Mouse (Mus musculus): Measurements from ENCODE around the gene Hoxb7. TPM values are rescaled to one million over a fixed set of nuclear protein-coding genes. Genes with fewer than 3 reads are reported as not detected.
A peak's percentile ranks its signal among the peaks of the same experiment; 100 is the strongest.

The Hoxb7 gene
- total RNA-seq, 2 experiments from 2014 or later, result 0.47 to 0.56 TPM

- intact Hi-C loops (cut with DNase I), result no loop called here
- no peak overlapping the region for H3K4me3 ChIP-seq
- H3K27ac ChIP-seq, result no peak overlapping the region
- DNase-seq, result peak; percentile 65
- peak; percentile 73 for TF ChIP-seq CTCF (IDR thresholded peaks at IDR 0.05)
Measured at GRCm38 (mm10) chr11:96261323-96261890, 25.0 kb upstream of the Hoxb7 start.

GRCm38 (mm10) chr11:96262262-96262830 lies 24.1 kb upstream of the Hoxb7 start:
- intact Hi-C loops (cut with DNase I), result no loop called here
- Histone ChIP-seq H3K4me3 (no peak overlapping the region), H3K27ac (no peak overlapping the region)
- TF ChIP-seq CTCF (IDR thresholded peaks at IDR 0.05), result no peak
- DNase-seq, result no peak

- DNase-seq, result no peak
- intact Hi-C loops (cut with DNase I), result no loop called here
- Histone ChIP-seq H3K27ac (no peak overlapping the region), H3K4me3 (no peak overlapping the region)
- TF ChIP-seq CTCF (IDR thresholded peaks at IDR 0.05), result no peak
Measured at GRCm38 (mm10) chr11:96263636-96264389, 22.6 kb upstream of the Hoxb7 start.

GRCm38 (mm10) chr11:96264390-96265020 lies 21.9 kb upstream of the Hoxb7 start:
- no peak for DNase-seq
- Histone ChIP-seq H3K27ac (no peak overlapping the region), H3K4me3 (no peak overlapping the region)
- no peak for TF ChIP-seq CTCF (IDR thresholded peaks at IDR 0.05)
- intact Hi-C loops (cut with DNase I), result no loop called here

- no peak overlapping the region for H3K4me3 ChIP-seq
- intact Hi-C loops (cut with DNase I), result no loop called here
- no peak for TF ChIP-seq CTCF (IDR thresholded peaks at IDR 0.05)
Measured at GRCm38 (mm10) chr11:96265954-96266353, 20.5 kb upstream of the Hoxb7 start.

GRCm38 (mm10) chr11:96267021-96267920 lies 19.2 kb upstream of the Hoxb7 start:
- no peak for TF ChIP-seq CTCF (IDR thresholded peaks at IDR 0.05)
- Histone ChIP-seq H3K27ac (no peak overlapping the region), H3K4me3 (no peak overlapping the region)
- intact Hi-C loops (cut with DNase I), result no loop called here
- no peak for DNase-seq

More at GRCm38 (mm10) chr11:96265954-96266353, 20.5 kb upstream of the Hoxb7 start:
- no peak for DNase-seq
- no peak overlapping the region for H3K27ac ChIP-seq

GRCm38 (mm10) chr11:96268031-96268745 lies 18.2 kb upstream of the Hoxb7 start:
- DNase-seq, result no peak
- no peak for TF ChIP-seq CTCF (IDR thresholded peaks at IDR 0.05)
- Histone ChIP-seq H3K4me3 (no peak overlapping the region), H3K27ac (no peak overlapping the region)
- intact Hi-C loops (cut with DNase I), result no loop called here

GRCm38 (mm10) chr11:96269869-96270268 lies 16.6 kb upstream of the Hoxb7 start:
- intact Hi-C loops (cut with DNase I), result no loop called here
- no peak for TF ChIP-seq CTCF (IDR thresholded peaks at IDR 0.05)
- DNase-seq, result peak; percentile 43
- peak overlapping the region; percentile 6; the same call in 1 of the 2 replicates for H3K4me3 ChIP-seq
- no peak overlapping the region for H3K27ac ChIP-seq

- Histone ChIP-seq H3K4me3 (peak within 1 kb of the TSS; percentile 72), H3K27ac (no peak within 1 kb of the TSS)
- intact Hi-C loops (cut with DNase I), result no loop called here
- no peak for TF ChIP-seq CTCF (IDR thresholded peaks at IDR 0.05)
- no peak for DNase-seq
Measured at GRCm38 (mm10) chr11:96270996-96271540, 15.4 kb upstream of the Hoxb7 start, which contains the start of gene Hoxb9. Hoxb9 (plus strand) TSS chr11:96271457.

GRCm38 (mm10) chr11:96271541-96272011 lies 14.8 kb upstream of the Hoxb7 start:
- Histone ChIP-seq H3K27ac (no peak overlapping the region), H3K4me3 (peak overlapping the region; percentile 72)
- no peak for DNase-seq
- intact Hi-C loops (cut with DNase I), result no loop called here
- TF ChIP-seq CTCF (IDR thresholded peaks at IDR 0.05), result no peak

Data from gastrocnemius, adult 2 months (tissue).